Mouse (Mus musculus): ENCODE measurements around the gene Gm17657.

DNA sequence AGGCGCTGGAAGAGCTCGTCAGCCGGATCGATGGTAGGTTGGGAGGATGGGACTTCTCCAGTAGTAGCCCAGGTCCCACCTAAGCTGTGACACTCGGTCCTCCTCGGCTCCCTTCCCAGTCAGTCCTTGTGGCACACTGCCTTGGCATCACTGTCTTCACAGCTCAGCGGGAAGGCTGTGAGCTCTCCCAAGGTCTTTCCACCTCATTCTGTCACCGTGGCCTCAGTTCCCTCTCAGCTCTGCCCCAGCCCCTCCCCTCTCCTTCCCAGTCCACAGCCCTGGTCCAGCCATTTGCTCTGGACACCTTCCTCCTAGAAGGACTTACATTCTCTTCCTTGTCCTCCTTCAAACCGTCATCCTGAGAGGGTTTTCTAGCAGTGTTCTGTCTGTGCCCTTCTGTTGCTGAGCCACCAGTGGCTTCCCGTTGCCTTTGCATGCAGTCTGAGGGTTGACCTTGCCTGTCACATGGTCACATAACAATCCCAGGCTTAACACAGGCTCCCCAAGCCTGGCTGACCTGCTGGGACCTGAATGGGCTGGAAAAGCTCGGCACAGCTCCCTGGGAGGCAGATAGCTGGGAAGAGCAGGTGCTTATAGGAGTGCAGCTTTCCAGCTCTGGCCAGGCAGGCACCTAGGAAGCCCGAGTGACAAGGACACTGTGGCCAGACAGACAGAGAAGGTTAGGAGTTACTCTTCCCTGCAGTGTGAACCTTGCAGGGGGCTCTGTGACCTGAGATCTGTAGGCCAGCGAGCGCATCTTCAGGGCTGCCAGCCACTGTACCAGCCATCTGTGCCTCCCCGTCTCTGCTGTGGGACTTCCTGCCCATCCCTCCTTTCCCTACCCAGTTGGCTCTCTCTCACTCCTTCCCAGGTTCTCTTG lies 46.7 kb upstream of the Gm17657 start:
- TF ChIP-seq CTCF (IDR thresholded peaks at IDR 0.05; ENCODE audit: low read depth, low read length) (no peak), EP300 (IDR thresholded peaks at IDR 0.05; ENCODE audit: insufficient read depth, low read depth, low read length) (no peak), POLR2A (IDR thresholded peaks at IDR 0.05; ENCODE audit: insufficient read depth, low read length) (no peak)

Measured in ES-Bruce4 (cell line).